Mouse (Mus musculus) liver, embryonic 18 days (tissue): ENCODE results near the gene Cops2. TPM values are rescaled to one million over a fixed set of nuclear protein-coding genes. Genes with fewer than 3 reads are reported as not detected.

ENCODE experiments used
- polyA plus RNA-seq: library from polyadenylated mRNA; depleted of rRNA; stranded (reverse); fragments of >200 nt; gene quantifications from 2 replicates; pipeline ENCODE4 v1.2.3, GENCODE M21; 2012; rRNA removed

Cops2 gene
- 38.5 and 43.5 TPM in 2 replicates for polyA plus RNA-seq

DNA sequence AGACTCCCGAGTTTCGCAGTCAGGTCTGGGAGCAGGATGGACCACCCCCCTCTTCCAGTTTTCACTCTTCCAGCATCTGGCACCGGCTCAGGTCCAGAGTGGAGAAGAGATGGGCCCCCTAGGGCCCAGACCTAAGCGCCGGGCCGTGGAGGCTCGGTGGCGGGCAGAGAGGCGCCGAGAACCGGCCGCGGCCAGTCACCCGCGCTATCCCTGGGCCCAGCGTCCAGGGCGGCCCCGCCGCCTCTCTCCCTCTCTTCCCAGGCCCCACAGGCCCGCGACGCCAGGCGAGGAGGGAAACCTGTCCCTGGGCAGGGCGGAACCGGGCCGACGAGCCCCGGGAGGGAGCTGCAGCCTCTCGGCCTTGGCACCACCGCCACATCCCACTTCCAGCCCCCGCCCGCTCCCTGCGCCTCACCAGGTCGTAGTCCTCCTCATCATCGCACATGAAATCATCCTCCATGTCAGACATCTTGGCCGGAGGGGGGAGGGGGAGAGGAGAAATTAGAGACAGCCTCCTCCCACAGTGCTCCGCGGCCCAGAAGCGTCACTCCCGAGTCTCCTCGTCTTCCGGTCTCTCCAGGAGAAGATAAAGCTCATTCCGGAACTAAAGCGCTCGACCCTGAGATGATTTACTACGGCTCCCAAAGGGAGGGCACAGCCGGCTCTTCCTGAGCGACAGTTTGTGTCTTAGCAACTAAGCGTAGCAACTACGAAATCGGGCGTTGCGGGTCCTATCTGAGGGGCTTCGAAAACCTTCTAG is at the start of gene Cops2, which contains the start of gene Galk2:
Gene Cops2, minus strand, starts transcription at position 619 of the 760 bp plus-strand sequence.
Gene Galk2, plus strand, starts transcription at position 589 of the 760 bp plus-strand sequence.

DNA sequence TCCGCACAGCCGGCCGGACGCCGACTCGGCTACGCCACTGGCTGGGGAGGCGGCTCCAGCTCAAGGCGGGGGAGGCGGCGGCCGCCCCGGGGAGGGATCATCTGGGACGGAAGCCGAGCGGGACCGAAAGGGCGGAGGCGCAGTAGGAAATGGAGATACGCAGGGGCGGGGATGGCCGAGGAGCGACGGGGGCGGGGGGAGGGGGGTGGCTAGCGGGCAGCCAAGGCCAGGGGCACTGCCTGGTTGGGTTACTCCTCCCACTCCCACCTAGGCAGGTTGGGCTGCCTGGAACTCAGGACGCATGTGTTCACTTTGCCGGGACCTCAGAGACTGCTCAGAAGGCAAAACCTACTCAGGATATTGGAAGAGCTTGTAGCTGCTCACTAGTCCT is 76.2 kb downstream of the Cops2 start, which contains the start of gene Secisbp2l:
Gene Secisbp2l, minus strand, starts transcription at position 152 of the 391 bp plus-strand sequence.

Other genes with a start within 250 kb of the Cops2 start
- gene Cep152, start 234.0 kb downstream of the Cops2 start, polyA plus RNA-seq: 3.2 and 3.3 TPM in 2 replicates
- gene Eid1, start 186.0 kb downstream of the Cops2 start, polyA plus RNA-seq: 23.0 and 25.0 TPM in 2 replicates
- 0.57 and 0.62 TPM in 2 replicates for gene Shc4, start 135.0 kb downstream of the Cops2 start, polyA plus RNA-seq
- 2.8 and 3.2 TPM in 2 replicates for gene Secisbp2l, start 76.3 kb downstream of the Cops2 start, polyA plus RNA-seq
- 8.5 and 9.7 TPM in 2 replicates for gene Galk2, start within 50 bp of the Cops2 start, polyA plus RNA-seq
- 0.02 and 0.15 TPM in 2 replicates for gene Fgf7, start 175.5 kb upstream of the Cops2 start, polyA plus RNA-seq